Mouse (Mus musculus) neural tube, embryonic 11.5 days (tissue): ENCODE measurements around the gene Gadl1. TPM values are rescaled to one million over a fixed set of nuclear protein-coding genes. Genes with fewer than 3 reads are reported as not detected.

ENCODE experiments used
- ATAC-seq: fragments of 200-750 bp; cut with Nextera tagmentation; 2 replicates; pipeline ENCODE4 v1.8.0; 2017; ENCODE audit warnings: moderate number of reproducible peaks, mild to moderate bottlenecking, moderate TSS enrichment, moderate library complexity; ENCODE audit not compliant: insufficient read depth, low FRiP score, low TSS enrichment
- DNase-seq: peaks from one replicate; pipeline ENCODE4 v3.0.0-alpha.2; 2015; ENCODE audit warnings: low spot score
- H3K27ac ChIP-seq: fragments of 300-500 bp; sonication (generic); 2 replicates; pipeline ENCODE4 v1.5.1; 2014; ENCODE audit warnings: low read depth, mild to moderate bottlenecking, low read length
- H3K27me3 ChIP-seq: fragments of 300-500 bp; sonication (generic); 2 replicates; pipeline ENCODE4 v1.6.1; 2014; ENCODE audit warnings: mild to moderate bottlenecking, low read length, mixed read lengths; ENCODE audit not compliant: control insufficient read depth, insufficient read depth
- H3K36me3 ChIP-seq: fragments of 300-500 bp; sonication (generic); 2 replicates; pipeline ENCODE4 v1.6.1; 2014; ENCODE audit warnings: mild to moderate bottlenecking, low read length, moderate library complexity, mixed read lengths; ENCODE audit not compliant: control insufficient read depth, insufficient read depth
- H3K4me1 ChIP-seq: fragments of 300-500 bp; sonication (generic); 2 replicates; pipeline ENCODE4 v1.6.1; 2014; ENCODE audit warnings: low read length, mixed read lengths; ENCODE audit not compliant: control insufficient read depth, insufficient read depth
- H3K4me2 ChIP-seq: fragments of 300-500 bp; sonication (generic); 2 replicates; pipeline ENCODE4 v1.6.1; 2014; ENCODE audit warnings: low read depth, mild to moderate bottlenecking, moderate library complexity
- H3K4me3 ChIP-seq: fragments of 300-500 bp; sonication (generic); 2 replicates; pipeline ENCODE4 v1.5.1; 2014; ENCODE audit warnings: low read depth, low read length
- H3K9ac ChIP-seq: fragments of 300-500 bp; sonication (generic); 2 replicates; pipeline ENCODE4 v1.6.1; 2014; ENCODE audit warnings: mild to moderate bottlenecking, low read length
- H3K9me3 ChIP-seq: fragments of 300-500 bp; sonication (generic); 2 replicates; pipeline ENCODE4 v1.6.1; 2016; ENCODE audit warnings: low read length; ENCODE audit not compliant: control insufficient read depth
- WGBS: fragments of 180-500 bp; shearing (Covaris S2); extraction: QIAGEN DNeasy Blood & Tissue Kit; methylation state at CpG from one replicate; pipeline ENCODE4 v1.1.7; 2014; 5-methylcytosine and 5-hydroxymethylcytosine counted together
- polyA plus RNA-seq: library from polyadenylated mRNA; unstranded; fragments of >200 nt; fragmentation: Nextera tagmentation; extraction: Ambion mirVana; gene quantifications from 2 replicates; pipeline ENCODE4 v1.2.1, GENCODE M21; 2014

Gadl1 gene
- polyA plus RNA-seq, 1 experiment from 2014 or later = 0.32 TPM

DNA sequence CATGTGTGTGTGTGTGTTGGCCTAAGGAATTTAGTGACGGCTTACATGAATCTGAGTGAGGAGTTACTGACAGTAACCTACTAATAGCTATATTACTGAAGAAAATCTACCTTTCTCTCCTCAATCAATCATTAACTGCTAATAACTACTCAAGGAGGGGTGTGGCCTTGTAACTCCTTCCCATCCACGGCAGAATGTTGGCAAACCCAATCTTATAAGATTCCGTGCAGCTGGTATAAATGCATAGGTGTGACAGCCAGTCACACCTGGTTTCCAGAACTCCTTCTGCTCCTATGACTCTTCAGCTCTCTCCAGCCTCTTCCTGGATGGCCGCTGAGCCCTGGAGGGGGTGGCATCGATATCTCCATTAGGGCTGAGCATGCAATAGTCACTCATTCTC lies 25.8 kb upstream of the Gadl1 start:
- Histone ChIP-seq H3K27me3 (no peaks in the 10 kb centered on the region), H3K27ac (no peak overlapping the region), H3K4me2 (no peak overlapping the region), H3K4me3 (no peak overlapping the region), H3K9ac (no peak overlapping the region), H3K4me1 (no peaks in the 10 kb centered on the region), H3K9me3 (no peaks in the 10 kb centered on the region), H3K36me3 (no peaks in the 10 kb centered on the region)
- WGBS = 90% methylated on average over 5 of the region's 5 CpGs
- DNase-seq (no peak), ATAC-seq (no peak)

- 88% methylated on average over 5 of the region's 5 CpGs for WGBS
- no peak overlapping the region for H3K9ac ChIP-seq
Observed at GRCm38 (mm10) chr9:115887571-115887970, 21.7 kb upstream of the Gadl1 start.

GRCm38 (mm10) chr9:115893131-115893530 lies 16.1 kb upstream of the Gadl1 start:
- Histone ChIP-seq H3K9ac (no peak overlapping the region), H3K27ac (no peak overlapping the region), H3K4me2 (no peak overlapping the region), H3K27me3 (no peaks in the 10 kb centered on the region), H3K9me3 (no peaks in the 10 kb centered on the region), H3K36me3 (no peaks in the 10 kb centered on the region), H3K4me1 (no peaks in the 10 kb centered on the region), H3K4me3 (no peak overlapping the region)
- WGBS = 77% methylated on average over 4 of the region's 4 CpGs
- ATAC-seq (no peak), DNase-seq (no peak)

More at GRCm38 (mm10) chr9:115887571-115887970, 21.7 kb upstream of the Gadl1 start:
- DNase-seq (no peak), ATAC-seq (no peak)
- Histone ChIP-seq H3K36me3 (no peaks in the 10 kb centered on the region), H3K4me1 (no peaks in the 10 kb centered on the region), H3K27ac (no peak overlapping the region), H3K27me3 (no peaks in the 10 kb centered on the region), H3K4me2 (no peak overlapping the region), H3K4me3 (no peak overlapping the region), H3K9me3 (no peaks in the 10 kb centered on the region)

DNA sequence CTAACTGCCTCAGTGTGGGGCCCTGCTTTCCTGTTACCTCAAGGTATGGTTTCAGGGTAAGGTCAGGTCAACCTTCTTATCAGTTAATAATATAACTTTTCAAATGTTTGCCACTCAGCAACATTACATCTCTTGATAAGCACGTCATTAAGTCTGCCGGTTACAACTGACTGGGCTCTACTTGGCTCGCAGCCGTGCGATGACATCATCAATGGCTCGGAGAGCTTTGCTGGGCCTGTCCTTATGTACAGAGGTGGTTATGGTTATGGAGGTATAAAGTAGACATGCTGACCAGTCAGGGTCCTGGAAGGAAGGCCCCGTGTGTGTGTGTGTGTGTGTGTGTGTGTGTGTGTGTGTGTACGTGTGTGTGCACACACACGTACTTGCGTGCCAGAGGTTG lies 15.3 kb upstream of the Gadl1 start:
- ATAC-seq (no peak), DNase-seq (no peak)
- H3K9ac ChIP-seq = no peak overlapping the region
- H3K4me2 ChIP-seq = no peak overlapping the region
- H3K4me1 ChIP-seq = no peaks in the 10 kb centered on the region
- H3K36me3 ChIP-seq = no peaks in the 10 kb centered on the region
- no peaks in the 10 kb centered on the region for H3K9me3 ChIP-seq
- 93% methylated on average over 10 of the region's 10 CpGs for WGBS
- no peak overlapping the region for H3K4me3 ChIP-seq
- H3K27ac ChIP-seq = no peak overlapping the region
- no peaks in the 10 kb centered on the region for H3K27me3 ChIP-seq

- DNase-seq (no peak), ATAC-seq (no peak)
- WGBS = 12% methylated on average over 15 of the region's 15 CpGs
- no peak overlapping the region for H3K9ac ChIP-seq
- H3K4me2 ChIP-seq = no peak overlapping the region
- H3K9me3 ChIP-seq = no peaks in the 10 kb centered on the region
- no peak overlapping the region for H3K4me3 ChIP-seq
- H3K27me3 ChIP-seq = no peaks in the 10 kb centered on the region
- H3K4me1 ChIP-seq = no peaks in the 10 kb centered on the region
- no peak overlapping the region for H3K27ac ChIP-seq
- no peaks in the 10 kb centered on the region for H3K36me3 ChIP-seq
Observed at GRCm38 (mm10) chr9:115908325-115908724, 930 bp upstream of the Gadl1 start.

- H3K4me2 ChIP-seq = no peak overlapping the region
- WGBS = 25% methylated on average over 7 of the region's 7 CpGs
- H3K9ac ChIP-seq = no peak overlapping the region
- no peak overlapping the region for H3K4me3 ChIP-seq
- ATAC-seq = no peak
- no peak overlapping the region for H3K27ac ChIP-seq
- H3K4me1 ChIP-seq = peaks cover 3% of the 10 kb centered on the region; the same call in 1 of the 2 replicates
- H3K27me3 ChIP-seq = no peaks in the 10 kb centered on the region
- DNase-seq = peak; percentile 34
- no peaks in the 10 kb centered on the region for H3K9me3 ChIP-seq
- no peaks in the 10 kb centered on the region for H3K36me3 ChIP-seq
Observed at GRCm38 (mm10) chr9:115914006-115914405, 4.8 kb downstream of the Gadl1 start.

DNA sequence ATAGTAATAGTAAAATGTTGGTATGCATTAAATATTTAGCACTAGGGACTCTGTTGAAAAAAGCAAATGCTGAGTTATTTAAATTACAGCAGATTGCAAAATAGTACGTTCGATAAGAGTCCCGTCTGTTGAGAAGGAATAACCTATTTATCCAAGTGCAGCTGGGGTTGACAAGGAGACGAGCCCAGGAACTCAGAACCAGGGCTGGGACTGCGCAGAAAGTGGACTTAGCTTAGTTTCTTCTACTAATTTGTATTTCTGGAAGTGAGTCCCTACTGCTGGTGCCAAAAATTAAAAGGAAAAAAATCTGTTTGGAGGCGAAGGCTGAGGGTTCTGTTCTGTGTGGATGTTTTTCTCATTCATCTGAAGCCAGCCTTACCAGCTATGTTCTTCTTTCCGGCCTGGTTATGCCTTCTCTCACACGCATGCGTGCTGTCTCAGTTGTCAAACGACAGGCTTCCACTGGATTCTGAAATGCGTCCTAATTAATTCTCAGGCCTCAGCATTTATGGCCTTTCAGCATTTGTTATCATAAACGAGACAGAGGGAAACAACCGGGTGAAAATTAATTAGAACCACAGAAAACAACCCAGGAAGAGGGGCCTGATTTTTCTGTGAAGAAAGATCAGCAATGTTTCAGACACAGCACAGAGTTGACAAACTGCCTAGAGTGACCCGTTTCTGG lies 6.5 kb downstream of the Gadl1 start:
- Histone ChIP-seq H3K9me3 (no peaks in the 10 kb centered on the region), H3K9ac (no peak overlapping the region), H3K4me1 (peaks cover 3% of the 10 kb centered on the region; the same call in 1 of the 2 replicates), H3K27me3 (no peaks in the 10 kb centered on the region), H3K4me2 (no peak overlapping the region), H3K4me3 (no peak overlapping the region), H3K27ac (no peak overlapping the region), H3K36me3 (no peaks in the 10 kb centered on the region)
- ATAC-seq (no peak), DNase-seq (no peak)
- WGBS = 74% methylated on average over 14 of the region's 14 CpGs

DNA sequence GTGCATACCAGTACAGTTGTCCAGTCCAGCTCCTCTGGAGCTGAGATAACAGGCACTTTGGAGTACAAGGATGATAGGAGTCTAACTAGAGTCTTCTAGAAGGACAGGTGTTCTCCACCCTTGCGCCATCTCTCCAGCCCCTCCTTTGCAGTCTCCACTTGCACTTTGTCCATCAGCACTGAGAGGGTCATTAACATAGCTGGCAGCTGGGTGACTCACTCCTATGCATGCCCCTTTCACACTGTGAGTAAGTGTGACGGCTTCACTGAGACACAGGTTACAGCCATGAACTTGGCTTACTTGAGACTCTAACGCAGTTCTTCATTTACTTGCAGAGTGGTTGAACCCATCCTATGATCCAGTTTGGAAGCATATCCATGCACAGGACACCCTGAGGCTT lies 10.5 kb downstream of the Gadl1 start:
- Histone ChIP-seq H3K9ac (no peak overlapping the region), H3K4me3 (no peak overlapping the region), H3K36me3 (no peaks in the 10 kb centered on the region), H3K27me3 (no peaks in the 10 kb centered on the region), H3K4me2 (no peak overlapping the region), H3K4me1 (no peaks in the 10 kb centered on the region), H3K27ac (no peak overlapping the region), H3K9me3 (no peaks in the 10 kb centered on the region)
- ATAC-seq = no peak
- 95% methylated on average over 3 of the region's 3 CpGs for WGBS
- DNase-seq = no peak

- no peaks in the 10 kb centered on the region for H3K36me3 ChIP-seq
Observed at GRCm38 (mm10) chr9:115922662-115923061, 13.4 kb downstream of the Gadl1 start.

More at GRCm38 (mm10) chr9:115922662-115923061, 13.4 kb downstream of the Gadl1 start:
- Histone ChIP-seq H3K4me1 (no peaks in the 10 kb centered on the region), H3K9me3 (no peaks in the 10 kb centered on the region), H3K27me3 (no peaks in the 10 kb centered on the region), H3K4me3 (no peak overlapping the region), H3K4me2 (no peak overlapping the region), H3K9ac (no peak overlapping the region), H3K27ac (no peak overlapping the region)
- WGBS = 91% methylated on average over 10 of the region's 10 CpGs
- DNase-seq (no peak), ATAC-seq (no peak)
